Mouse (Mus musculus) MN1 (cell line): ENCODE results near the gene Lmntd1.

Experiments
- DNase-seq: peaks from one replicate; pipeline ENCODE4 v3.0.0-alpha.2; 2016; ENCODE audit warnings: low spot score

Gene Lmntd1

GRCm38 (mm10) chr6:145485986-145486605, 128.0 kb downstream of the Lmntd1 start:
- peak; percentile 63 for DNase-seq

GRCm38 (mm10) chr6:145483318-145483674, 130.8 kb downstream of the Lmntd1 start:
- DNase-seq = peak; percentile 34

GRCm38 (mm10) chr6:145482656-145483317, 131.3 kb downstream of the Lmntd1 start:
- peak; percentile 40 for DNase-seq

- DNase-seq = no peak
Measured at GRCm38 (mm10) chr6:145481938-145482337, 132.2 kb downstream of the Lmntd1 start.

- DNase-seq = no peak
Measured at GRCm38 (mm10) chr6:145478821-145479271, 135.3 kb downstream of the Lmntd1 start.

- no peak for DNase-seq
Measured at GRCm38 (mm10) chr6:145477367-145477905, 136.7 kb downstream of the Lmntd1 start.

- DNase-seq = peak; percentile 89
Measured at GRCm38 (mm10) chr6:145471638-145472247, 142.4 kb downstream of the Lmntd1 start.

- no peak for DNase-seq
Measured at GRCm38 (mm10) chr6:145469260-145469943, 144.7 kb downstream of the Lmntd1 start.

- no peak for DNase-seq
Measured at GRCm38 (mm10) chr6:145464027-145464426, 150.1 kb downstream of the Lmntd1 start.

GRCm38 (mm10) chr6:145462677-145463245, 151.4 kb downstream of the Lmntd1 start:
- no peak for DNase-seq

- no peak for DNase-seq
Measured at GRCm38 (mm10) chr6:145457066-145457465, 157.1 kb downstream of the Lmntd1 start.

GRCm38 (mm10) chr6:145450628-145451403, 163.3 kb downstream of the Lmntd1 start:
- peak; percentile 59 for DNase-seq

- peak; percentile 10 for DNase-seq
Measured at GRCm38 (mm10) chr6:145448361-145448760, 165.8 kb downstream of the Lmntd1 start.

GRCm38 (mm10) chr6:145445811-145446500, 168.2 kb downstream of the Lmntd1 start:
- DNase-seq = peak; percentile 70

- no peak for DNase-seq
Measured at GRCm38 (mm10) chr6:145445380-145445779, 168.7 kb downstream of the Lmntd1 start.

GRCm38 (mm10) chr6:145442786-145443185, 171.3 kb downstream of the Lmntd1 start:
- DNase-seq = no peak

- DNase-seq = peak; percentile 53
Measured at GRCm38 (mm10) chr6:145441416-145442110, 172.6 kb downstream of the Lmntd1 start.

GRCm38 (mm10) chr6:145438851-145439250, 175.3 kb downstream of the Lmntd1 start:
- no peak for DNase-seq

- no peak for DNase-seq
Measured at GRCm38 (mm10) chr6:145435764-145436163, 178.4 kb downstream of the Lmntd1 start.

- DNase-seq = no peak
Measured at GRCm38 (mm10) chr6:145435156-145435555, 179.0 kb downstream of the Lmntd1 start.
